Mouse (Mus musculus) adrenal gland, adult 8-10 months (tissue): ENCODE data around the gene Slc25a3. TPM values are rescaled to one million over a fixed set of nuclear protein-coding genes. Genes with fewer than 3 reads are reported as not detected.

Source experiments
- DNase-seq: peaks from one replicate; pipeline ENCODE4 v3.0.0; 2022
- total RNA-seq, 4 experiments: library from RNA; stranded (reverse); gene quantifications; 2 replicates each; pipeline ENCODE4 v1.2.4; 2022

The Slc25a3 gene
- total RNA-seq, 4 experiments from 2014 or later: 882 to 1,292 (median 1,071) TPM

- DNase-seq: no peak
Observed at GRCm38 (mm10) chr10:91092812-91093211, 31.0 kb downstream of the Slc25a3 start.

- DNase-seq: no peak
Observed at GRCm38 (mm10) chr10:91083393-91083927, 40.4 kb downstream of the Slc25a3 start.

- peak; percentile 99 for DNase-seq
Observed at GRCm38 (mm10) chr10:91082550-91083392, 41.1 kb downstream of the Slc25a3 start, which contains the start of the genes Apaf1 and Ikbip. Apaf1 (minus strand) TSS chr10:91082770. Ikbip (plus strand) TSS chr10:91082940.

- DNase-seq: no peak
Observed at GRCm38 (mm10) chr10:91081959-91082507, 41.8 kb downstream of the Slc25a3 start.

- DNase-seq: no peak
Observed at GRCm38 (mm10) chr10:91080540-91080939, 43.3 kb downstream of the Slc25a3 start.

DNA sequence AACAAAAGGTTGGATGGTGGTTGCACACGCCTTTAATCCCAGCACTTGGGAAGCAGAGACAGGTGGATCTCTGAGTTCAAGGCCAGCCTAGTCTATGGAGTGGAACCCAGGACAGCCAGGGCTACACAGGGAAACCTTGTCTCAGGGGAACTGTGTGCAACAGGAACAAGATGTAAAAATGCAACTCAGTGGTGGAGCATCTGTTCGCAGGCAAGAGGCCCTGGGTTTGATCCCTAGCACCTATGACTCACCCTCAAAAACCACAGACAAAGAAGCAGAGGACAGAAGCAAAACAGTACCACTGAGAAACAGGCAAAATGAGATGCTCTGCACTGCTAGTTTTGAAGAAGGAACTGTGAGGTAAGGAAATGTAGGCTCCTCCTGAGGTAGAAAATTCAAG, 47.2 kb downstream of the Slc25a3 start:
- DNase-seq: no peak

DNA sequence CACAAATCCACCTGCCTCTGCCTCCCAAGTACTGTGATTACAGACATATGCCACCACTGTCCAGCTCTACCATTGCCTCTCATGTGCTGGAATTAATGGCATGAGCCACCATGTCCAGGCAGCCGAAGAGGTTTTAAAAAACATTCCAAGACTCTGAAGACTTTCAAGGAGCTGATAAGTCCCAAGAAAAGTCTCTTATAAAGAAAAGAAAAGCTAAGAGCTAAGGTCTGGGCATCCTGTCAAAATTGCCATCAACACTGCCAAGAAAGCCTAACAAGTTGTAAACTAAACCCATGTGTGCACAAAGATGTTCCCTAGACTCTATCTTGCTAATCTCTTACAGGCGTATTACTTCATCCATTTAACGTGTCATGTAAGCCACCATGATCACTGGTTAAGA, 50.5 kb downstream of the Slc25a3 start:
- DNase-seq: no peak

GRCm38 (mm10) chr10:91071768-91072167, 52.1 kb downstream of the Slc25a3 start:
- DNase-seq: no peak

Other genes starting within 250 kb of the Slc25a3 start
- 10 to 100 TPM in 1 of 4 experiments, 1 to 10 TPM in 3; 5.5 to 15.8 (median 9.4) TPM for gene Apaf1, start 41.3 kb downstream of the Slc25a3 start, total RNA-seq
- gene Ikbip, start 41.1 kb downstream of the Slc25a3 start, total RNA-seq: 10 to 100 TPM; 31.9 to 51.4 (median 42.2) TPM
- gene Tmpo, start 57.3 kb upstream of the Slc25a3 start, total RNA-seq: 100 to 1,000 TPM in 2 of 4 experiments, 10 to 100 TPM in 2; 81.5 to 150 (median 108) TPM